Mouse (Mus musculus) spleen, adult 18-20 months (tissue): ENCODE data around the gene Ptprs.
"Not testable (repeated sequence)": the region's sequence is repeated elsewhere in the genome, so short reads cannot be mapped to it uniquely, and the experiment has no call there.

Experiments
- DNase-seq, 2 experiments: peaks; one replicate each; pipeline ENCODE4 v3.0.0; 2022; ENCODE audit warnings: mixed read lengths in 2 of 2

Gene Ptprs

GRCm38 (mm10) chr17:56476402-56476752 is at the start of gene Ptprs:
Gene Ptprs, minus strand, starts transcription at chr17:56476483.
- peak; percentile 82 to 83 for DNase-seq

GRCm38 (mm10) chr17:56524943-56525342 is 48.7 kb upstream of the Ptprs start:
- DNase-seq, result no peak

GRCm38 (mm10) chr17:56522744-56523143 is 46.5 kb upstream of the Ptprs start:
- DNase-seq, result no peak

GRCm38 (mm10) chr17:56515690-56516410 is 39.6 kb upstream of the Ptprs start:
- no peak for DNase-seq

- no peak for DNase-seq
Measured at GRCm38 (mm10) chr17:56514916-56515315, 38.6 kb upstream of the Ptprs start.

GRCm38 (mm10) chr17:56514330-56514729 is 38.0 kb upstream of the Ptprs start:
- no peak for DNase-seq

- no peak for DNase-seq
Measured at GRCm38 (mm10) chr17:56512310-56512709, 36.0 kb upstream of the Ptprs start, which contains the start of gene Znrf4. Gene Znrf4, minus strand, starts transcription at chr17:56512431.

GRCm38 (mm10) chr17:56511707-56512090 is 35.4 kb upstream of the Ptprs start:
- no peak for DNase-seq

GRCm38 (mm10) chr17:56510970-56511706 is 34.9 kb upstream of the Ptprs start:
- no peak for DNase-seq

GRCm38 (mm10) chr17:56510473-56510969 is 34.2 kb upstream of the Ptprs start:
- DNase-seq, result no peak

GRCm38 (mm10) chr17:56509707-56510472 is 33.6 kb upstream of the Ptprs start:
- no peak for DNase-seq

- DNase-seq, result no peak
Measured at GRCm38 (mm10) chr17:56509021-56509640, 32.8 kb upstream of the Ptprs start.

GRCm38 (mm10) chr17:56507161-56508068 is 31.1 kb upstream of the Ptprs start:
- peak; percentile 83 to 86 for DNase-seq

- DNase-seq, result no peak
Measured at GRCm38 (mm10) chr17:56506417-56507065, 30.3 kb upstream of the Ptprs start.

- no peak for DNase-seq
Measured at GRCm38 (mm10) chr17:56505401-56505800, 29.1 kb upstream of the Ptprs start.

GRCm38 (mm10) chr17:56502526-56502925 is 26.2 kb upstream of the Ptprs start:
- DNase-seq, result no peak

- not testable (repeated sequence) for DNase-seq
Measured at GRCm38 (mm10) chr17:56501635-56502400, 25.5 kb upstream of the Ptprs start.

- DNase-seq, result no peak
Measured at GRCm38 (mm10) chr17:56499229-56499628, 22.9 kb upstream of the Ptprs start.

- DNase-seq, result no peak
Measured at GRCm38 (mm10) chr17:56494480-56494879, 18.2 kb upstream of the Ptprs start.

- no peak for DNase-seq
Measured at GRCm38 (mm10) chr17:56493841-56494240, 17.6 kb upstream of the Ptprs start.
